Comparison of ENCODE assay signal across 8 mouse cellular contexts in genomic region chr9:98601156-98601836, GRCm38 (mm10). TPM values are rescaled to one million over a fixed set of nuclear protein-coding genes. Genes with fewer than 3 reads are reported as not detected.
DNase-seq lines count a peak whose midpoint lies in the region; ATAC-seq and TF ChIP-seq lines count a peak whose summit lies in the region.

Gene Mrps22 (minus strand): TSS chr9:98601660.

- H3K4me2 ChIP-seq in lung, postnatal 0 days (replicated peaks; ENCODE audit: low read depth, low read length), result peak within 1 kb of the TSS; percentile 88

- peak within 1 kb of the TSS; percentile 86 for H3K27ac ChIP-seq in hindbrain, embryonic 10.5 days
- H3K27ac ChIP-seq in lung, postnatal 0 days (ENCODE audit: low read length), result 0 out of 2 replicates have a peak within 1 kb of the TSS, but pooled peaks have one; percentile 11

- H3K27me3 ChIP-seq in hindbrain, embryonic 10.5 days (ENCODE audit: insufficient read depth, poor library complexity, severe bottlenecking), result no peaks in the 10 kb centered on the region
- no peaks in the 10 kb centered on the region for H3K27me3 ChIP-seq in lung, postnatal 0 days (replicated peaks; ENCODE audit: insufficient read depth, low read length)

- peaks cover 28% of the 10 kb centered on the region for H3K36me3 ChIP-seq in hindbrain, embryonic 10.5 days
- peaks cover 3% of the 10 kb centered on the region for H3K36me3 ChIP-seq in lung, postnatal 0 days (ENCODE audit: insufficient read depth, low read length)

- WGBS in hindbrain, embryonic 10.5 days, result under 1% methylated on average over 44 of the region's 44 CpGs
- WGBS in lung, postnatal 0 days, result under 1% methylated on average over 44 of the region's 44 CpGs

- 0 out of 2 replicates have a peak, but pooled peaks have one; percentile 2 for TF ChIP-seq CTCF in lung, postnatal 0 days (IDR thresholded peaks at IDR 0.05)

- peak within 1 kb of the TSS; percentile 57 for H3K9ac ChIP-seq in lung, postnatal 0 days (replicated peaks; ENCODE audit: low read depth)

- H3K4me3 ChIP-seq in hindbrain, embryonic 10.5 days, result peak within 1 kb of the TSS; percentile 90
- H3K4me3 ChIP-seq in lung, postnatal 0 days (ENCODE audit: low read depth, low read length), result peak within 1 kb of the TSS; percentile 60

- peak; percentile 76 for DNase-seq in Muller cell, postnatal 12 days (ENCODE audit: inconsistent ontology term)
- peak; percentile 77 for DNase-seq in cerebellum, adult 9-10 months
- peak; percentile 85 for DNase-seq in hindbrain, embryonic 10.5 days (ENCODE audit: low spot score)
- peak; percentile 81 for DNase-seq in layer of hippocampus, adult 9-11 months
- peak; percentile 94 for DNase-seq in lung, postnatal 0 days (ENCODE audit: low spot score)
- peak; percentile 73 for DNase-seq in ovary, postnatal 14 days (ENCODE audit: low spot score)
- peak; percentile 82 for DNase-seq in thymus, postnatal 14 days

- H3K4me1 ChIP-seq in hindbrain, embryonic 10.5 days (replicated peaks), result peaks cover 13% of the 10 kb centered on the region
- peaks cover 5% of the 10 kb centered on the region; the same call in 1 of the 2 replicates for H3K4me1 ChIP-seq in lung, postnatal 0 days (ENCODE audit: insufficient read depth, low read depth, low read length)

- H3K9me3 ChIP-seq in hindbrain, embryonic 10.5 days, result no peaks in the 10 kb centered on the region
- no peaks in the 10 kb centered on the region for H3K9me3 ChIP-seq in lung, postnatal 0 days (ENCODE audit: low read length)

- peak; percentile 100 for ATAC-seq in frontal cortex, adult (ENCODE audit: low TSS enrichment)
- ATAC-seq in lung, postnatal 0 days, result peak; percentile 97

- no peak for TF ChIP-seq EP300 in lung, postnatal 0 days (IDR thresholded peaks at IDR 0.05)

RNA-seq across cellular contexts. Expression of gene Mrps22, which starts in this region (rescaled TPM):
- polyA plus RNA-seq in hindbrain, embryonic 10.5 days (2016; fragmentation: Nextera tagmentation; extraction: Ambion mirVana), result 75.6 and 78.5 TPM in 2 replicates
- 16.3 and 18.7 TPM in 2 replicates for polyA plus RNA-seq in lung, postnatal 0 days (2015; fragmentation: Nextera tagmentation; extraction: Ambion mirVana)

Comparison
In these comparisons a context has a peak if more than half of its experiments do, and no peak if none do; other contexts are left out.
1. Peak in every context shown above with its lines: DNase-seq, ATAC-seq, H3K4me3 ChIP-seq and H3K27ac ChIP-seq.